Mouse (Mus musculus): Measurements from ENCODE around the gene Fzd2. TPM values are rescaled to one million over a fixed set of nuclear protein-coding genes. Genes with fewer than 3 reads are reported as not detected.
"Not testable (repeated sequence)": the region's sequence is repeated elsewhere in the genome, so short reads cannot be mapped to it uniquely, and the experiment has no call there.

The Fzd2 gene
- polyA plus RNA-seq, 1 experiment, result 66.9 TPM

DNA sequence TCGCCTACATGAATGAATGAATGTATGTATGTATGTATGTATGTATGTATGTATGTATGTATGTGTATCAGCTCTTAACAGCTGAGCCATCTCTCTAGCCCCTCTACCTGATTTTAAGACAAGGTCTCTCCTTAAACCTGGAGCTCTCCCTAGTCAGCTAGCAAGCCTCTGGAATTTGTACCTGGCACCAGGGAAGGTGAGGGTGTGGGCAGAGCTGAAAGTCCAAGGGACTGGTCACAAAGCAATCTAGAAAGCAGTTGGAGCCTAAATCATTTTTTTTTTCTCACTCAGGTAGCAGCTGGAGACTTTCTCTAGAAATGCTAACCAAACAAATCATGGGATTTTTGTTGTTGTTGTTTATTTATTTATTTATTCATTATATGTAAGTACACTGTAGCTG is 46.8 kb upstream of the Fzd2 start:
- H3K4me3 ChIP-seq, result no peak overlapping the region
- H3K4me2 ChIP-seq (ENCODE audit: low read depth), result no peak overlapping the region
- H3K36me3 ChIP-seq (ENCODE audit: control insufficient read depth, insufficient read depth), result no peaks in the 10 kb centered on the region
- H3K79me2 ChIP-seq (ENCODE audit: control insufficient read depth, insufficient read depth), result peaks cover 34% of the 10 kb centered on the region
- TF ChIP-seq MYOG (IDR thresholded peaks at IDR 0.05; ENCODE audit: control insufficient read depth in 1 of 3, insufficient read depth in 1 of 3, insufficient read length in 2 of 3, low read depth in 2 of 3) (no peak), POLR2A (IDR thresholded peaks at IDR 0.05; ENCODE audit: insufficient read length, low read depth) (no peak), REST (IDR thresholded peaks at IDR 0.05; ENCODE audit: insufficient read depth, insufficient read length) (no peak), USF1 (IDR thresholded peaks at IDR 0.05; ENCODE audit: low read depth) (no peak), POLR2AphosphoS2 (IDR thresholded peaks at IDR 0.05; ENCODE audit: insufficient read length, low read depth) (no peak), CEBPB (IDR thresholded peaks at IDR 0.05; ENCODE audit: insufficient read depth, poor library complexity, severe bottlenecking) (no peak), MAX (IDR thresholded peaks at IDR 0.05; ENCODE audit: low read depth) (no peak), TCF3 (IDR thresholded peaks at IDR 0.05; ENCODE audit: insufficient read length, low read depth) (no peak), E2F4 (IDR thresholded peaks at IDR 0.05; ENCODE audit: insufficient read depth) (no peak), TCF12 (IDR thresholded peaks at IDR 0.05; ENCODE audit: insufficient read depth, poor library complexity, severe bottlenecking) (no peak), MYOD1 (IDR thresholded peaks at IDR 0.05; ENCODE audit: control insufficient read depth in 1 of 3, insufficient read length in 2 of 3, low read depth in 2 of 3) (no peak), SRF (IDR thresholded peaks at IDR 0.05; ENCODE audit: control insufficient read depth, insufficient read length, low read depth) (no peak)
- no peaks in the 10 kb centered on the region for H3K27me3 ChIP-seq (ENCODE audit: control insufficient read depth, insufficient read depth, insufficient read length)
- no peak overlapping the region for H3ac ChIP-seq (ENCODE audit: control insufficient read depth, insufficient read length)

- no peak overlapping the region for H3ac ChIP-seq (ENCODE audit: control insufficient read depth, insufficient read length)
- peaks cover 21% of the 10 kb centered on the region for H3K79me2 ChIP-seq (ENCODE audit: control insufficient read depth, insufficient read depth)
- no peak overlapping the region for H3K4me2 ChIP-seq (ENCODE audit: low read depth)
- TF ChIP-seq MYOG (IDR thresholded peaks at IDR 0.05; ENCODE audit: control insufficient read depth in 1 of 3, insufficient read depth in 1 of 3, insufficient read length in 2 of 3, low read depth in 2 of 3) (no peak), USF1 (IDR thresholded peaks at IDR 0.05; ENCODE audit: low read depth) (no peak), POLR2AphosphoS2 (IDR thresholded peaks at IDR 0.05; ENCODE audit: insufficient read length, low read depth) (no peak), MAX (IDR thresholded peaks at IDR 0.05; ENCODE audit: low read depth) (no peak), REST (IDR thresholded peaks at IDR 0.05; ENCODE audit: insufficient read depth, insufficient read length) (no peak), E2F4 (IDR thresholded peaks at IDR 0.05; ENCODE audit: insufficient read depth) (no peak), MYOD1 (IDR thresholded peaks at IDR 0.05; ENCODE audit: control insufficient read depth in 1 of 3, insufficient read length in 2 of 3, low read depth in 2 of 3) (no peak), SRF (IDR thresholded peaks at IDR 0.05; ENCODE audit: control insufficient read depth, insufficient read length, low read depth) (no peak), TCF3 (IDR thresholded peaks at IDR 0.05; ENCODE audit: insufficient read length, low read depth) (no peak), TCF12 (IDR thresholded peaks at IDR 0.05; ENCODE audit: insufficient read depth, poor library complexity, severe bottlenecking) (no peak), POLR2A (IDR thresholded peaks at IDR 0.05; ENCODE audit: insufficient read length, low read depth) (no peak), CEBPB (IDR thresholded peaks at IDR 0.05; ENCODE audit: insufficient read depth, poor library complexity, severe bottlenecking) (no peak)
- no peaks in the 10 kb centered on the region for H3K36me3 ChIP-seq (ENCODE audit: control insufficient read depth, insufficient read depth)
- H3K27me3 ChIP-seq (ENCODE audit: control insufficient read depth, insufficient read depth, insufficient read length), result no peaks in the 10 kb centered on the region
- no peak overlapping the region for H3K4me3 ChIP-seq
These were observed 45.5 kb upstream of the Fzd2 start for GRCm38 (mm10) chr11:102558704-102559103.

- H3K27me3 ChIP-seq (ENCODE audit: control insufficient read depth, insufficient read depth, insufficient read length); H3K4me2 ChIP-seq (ENCODE audit: low read depth); H3K79me2 ChIP-seq (ENCODE audit: control insufficient read depth, insufficient read depth); H3K36me3 ChIP-seq (ENCODE audit: control insufficient read depth, insufficient read depth); H3K4me3 ChIP-seq; H3ac ChIP-seq (ENCODE audit: control insufficient read depth, insufficient read length): not testable (repeated sequence)
These were observed 39.1 kb upstream of the Fzd2 start for GRCm38 (mm10) chr11:102564952-102565671.

DNA sequence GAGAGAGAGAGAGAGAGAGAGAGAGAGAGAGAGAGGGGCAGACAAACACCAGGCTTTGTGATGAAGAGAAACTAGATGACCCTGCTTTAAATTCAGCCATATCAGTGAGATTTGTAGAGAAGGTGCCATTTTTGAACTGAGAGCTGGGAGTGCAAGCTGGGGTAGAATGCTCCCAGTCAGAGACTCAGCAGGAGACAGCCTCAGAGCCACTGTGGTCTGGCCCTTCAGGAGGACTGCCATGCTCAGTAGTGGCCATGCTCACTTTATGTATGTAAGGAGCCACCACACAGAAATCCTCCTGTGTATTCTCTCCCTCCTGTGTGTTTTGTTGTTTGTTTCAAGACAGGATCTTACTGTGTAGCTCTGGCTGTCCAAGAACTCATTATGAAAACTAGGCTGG is 38.5 kb upstream of the Fzd2 start:
- Histone ChIP-seq H3K4me3 (no peak overlapping the region), H3K36me3 (ENCODE audit: control insufficient read depth, insufficient read depth) (no peaks in the 10 kb centered on the region), H3K79me2 (ENCODE audit: control insufficient read depth, insufficient read depth) (no peaks in the 10 kb centered on the region), H3K4me2 (ENCODE audit: low read depth) (no peak overlapping the region), H3K27me3 (ENCODE audit: control insufficient read depth, insufficient read depth, insufficient read length) (no peaks in the 10 kb centered on the region), H3ac (ENCODE audit: control insufficient read depth, insufficient read length) (no peak overlapping the region)
- no peak for TF ChIP-seq SRF (IDR thresholded peaks at IDR 0.05; ENCODE audit: control insufficient read depth, insufficient read length, low read depth)
- no peak for TF ChIP-seq MYOD1 (IDR thresholded peaks at IDR 0.05; ENCODE audit: control insufficient read depth in 1 of 3, insufficient read length in 2 of 3, low read depth in 2 of 3)
- TF ChIP-seq MYOG (IDR thresholded peaks at IDR 0.05; ENCODE audit: control insufficient read depth in 1 of 3, insufficient read depth in 1 of 3, insufficient read length in 2 of 3, low read depth in 2 of 3), result no peak
- no peak for TF ChIP-seq E2F4 (IDR thresholded peaks at IDR 0.05; ENCODE audit: insufficient read depth)
- TF ChIP-seq POLR2AphosphoS2 (IDR thresholded peaks at IDR 0.05; ENCODE audit: insufficient read length, low read depth), result no peak
- no peak for TF ChIP-seq REST (IDR thresholded peaks at IDR 0.05; ENCODE audit: insufficient read depth, insufficient read length)
- no peak for TF ChIP-seq TCF12 (IDR thresholded peaks at IDR 0.05; ENCODE audit: insufficient read depth, poor library complexity, severe bottlenecking)
- TF ChIP-seq CEBPB (IDR thresholded peaks at IDR 0.05; ENCODE audit: insufficient read depth, poor library complexity, severe bottlenecking), result no peak
- no peak for TF ChIP-seq TCF3 (IDR thresholded peaks at IDR 0.05; ENCODE audit: insufficient read length, low read depth)
- TF ChIP-seq POLR2A (IDR thresholded peaks at IDR 0.05; ENCODE audit: insufficient read length, low read depth), result no peak
- TF ChIP-seq MAX (IDR thresholded peaks at IDR 0.05; ENCODE audit: low read depth), result no peak
- no peak for TF ChIP-seq USF1 (IDR thresholded peaks at IDR 0.05; ENCODE audit: low read depth)

- Histone ChIP-seq H3K27me3 (ENCODE audit: control insufficient read depth, insufficient read depth, insufficient read length) (no peaks in the 10 kb centered on the region), H3K4me2 (ENCODE audit: low read depth) (no peak overlapping the region), H3K4me3 (no peak overlapping the region), H3K79me2 (ENCODE audit: control insufficient read depth, insufficient read depth) (no peaks in the 10 kb centered on the region), H3ac (ENCODE audit: control insufficient read depth, insufficient read length) (no peak overlapping the region), H3K36me3 (ENCODE audit: control insufficient read depth, insufficient read depth) (no peaks in the 10 kb centered on the region)
- TF ChIP-seq REST (IDR thresholded peaks at IDR 0.05; ENCODE audit: insufficient read depth, insufficient read length) (no peak), POLR2A (IDR thresholded peaks at IDR 0.05; ENCODE audit: insufficient read length, low read depth) (no peak), SRF (IDR thresholded peaks at IDR 0.05; ENCODE audit: control insufficient read depth, insufficient read length, low read depth) (no peak), TCF12 (IDR thresholded peaks at IDR 0.05; ENCODE audit: insufficient read depth, poor library complexity, severe bottlenecking) (no peak), CEBPB (IDR thresholded peaks at IDR 0.05; ENCODE audit: insufficient read depth, poor library complexity, severe bottlenecking) (no peak), USF1 (IDR thresholded peaks at IDR 0.05; ENCODE audit: low read depth) (no peak), E2F4 (IDR thresholded peaks at IDR 0.05; ENCODE audit: insufficient read depth) (no peak)
These were observed 37.9 kb upstream of the Fzd2 start for GRCm38 (mm10) chr11:102566290-102566689.

Measured in myocyte (in vitro differentiated cells).